Mouse (Mus musculus): ENCODE measurements around the gene Pmfbp1.

DNA sequence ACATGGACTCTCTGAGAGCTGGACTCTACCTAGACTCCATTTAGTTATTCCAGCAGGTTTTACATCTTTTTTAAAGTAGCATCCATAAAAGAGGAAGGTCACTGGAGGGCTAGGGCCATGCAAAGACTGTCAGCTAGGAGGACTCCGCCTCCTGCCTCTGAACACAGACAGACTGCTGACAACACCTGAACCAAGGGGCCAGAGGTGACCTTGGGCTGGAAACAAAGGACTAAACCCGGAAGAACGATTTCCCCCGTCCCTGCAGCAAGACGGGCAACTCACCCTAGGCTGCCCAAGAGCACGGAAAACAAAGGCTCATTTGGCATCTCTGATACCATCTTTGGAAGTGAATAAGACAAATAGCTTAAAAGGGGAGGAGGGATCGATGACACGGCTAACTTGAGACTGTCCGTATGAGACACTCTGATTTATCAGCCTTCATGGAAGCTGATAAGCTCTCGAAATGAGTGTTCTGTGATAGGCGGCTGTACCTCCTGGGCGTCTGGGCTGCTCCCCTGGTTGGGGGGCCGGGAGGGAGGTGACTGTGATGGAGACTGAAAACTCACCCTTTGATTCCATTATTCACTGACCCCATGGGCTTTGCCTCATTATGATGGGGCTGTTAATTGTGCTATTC, 30.0 kb upstream of the Pmfbp1 start:
- TF ChIP-seq POLR2A (IDR thresholded peaks at IDR 0.05; ENCODE audit: insufficient read depth, low read length) (no peak), CTCF (IDR thresholded peaks at IDR 0.05; ENCODE audit: low read depth, low read length) (no peak)
